Mouse (Mus musculus) olfactory bulb, adult 2 months (tissue): ENCODE data around the gene Sass6. TPM values are rescaled to one million over a fixed set of nuclear protein-coding genes. Genes with fewer than 3 reads are reported as not detected.

ENCODE experiments used
- H3K27ac ChIP-seq: fragments of 200-500 bp; 2 replicates; pipeline ENCODE4 v1.5.1; 2012; ENCODE audit warnings: low read depth, low read length; ENCODE audit not compliant: insufficient read depth
- H3K4me1 ChIP-seq: fragments of 200-500 bp; 2 replicates; pipeline ENCODE4 v1.6.1; 2012; ENCODE audit warnings: low read length; ENCODE audit not compliant: control insufficient read depth, insufficient read depth
- H3K4me3 ChIP-seq: fragments of 200-500 bp; 2 replicates; pipeline ENCODE4 v1.5.1; 2012; ENCODE audit warnings: mild to moderate bottlenecking, low read depth, low read length, moderate library complexity; ENCODE audit not compliant: insufficient read depth
- CTCF ChIP-seq: fragments of 200-500 bp; IDR thresholded peaks from 2 replicates; pipeline ENCODE4 v1.5.1; 2012; ENCODE audit warnings: low read depth, mild to moderate bottlenecking, low read length, moderate library complexity; ENCODE audit not compliant: insufficient read depth
- POLR2A ChIP-seq: fragments of 200-500 bp; IDR thresholded peaks from 2 replicates; pipeline ENCODE4 v1.6.1; 2012; ENCODE audit warnings: mild to moderate bottlenecking, low read depth, low read length, moderate library complexity; ENCODE audit not compliant: insufficient read depth
- WGBS: fragments of 180-500 bp; shearing (Covaris S2); methylation state at CpG from one replicate; pipeline ENCODE4 v1.1.7; 2018; 5-methylcytosine and 5-hydroxymethylcytosine counted together
- polyA plus RNA-seq: library from polyadenylated mRNA; stranded (reverse); fragments of >200 nt; gene quantifications from 2 replicates; pipeline ENCODE4 v1.2.4, GENCODE M21; 2012; ENCODE audit warnings: low replicate concordance; ENCODE audit not compliant: missing spikeins, insufficient read depth, insufficient read length

Sass6 gene
- polyA plus RNA-seq, 1 experiment: not detected

DNA sequence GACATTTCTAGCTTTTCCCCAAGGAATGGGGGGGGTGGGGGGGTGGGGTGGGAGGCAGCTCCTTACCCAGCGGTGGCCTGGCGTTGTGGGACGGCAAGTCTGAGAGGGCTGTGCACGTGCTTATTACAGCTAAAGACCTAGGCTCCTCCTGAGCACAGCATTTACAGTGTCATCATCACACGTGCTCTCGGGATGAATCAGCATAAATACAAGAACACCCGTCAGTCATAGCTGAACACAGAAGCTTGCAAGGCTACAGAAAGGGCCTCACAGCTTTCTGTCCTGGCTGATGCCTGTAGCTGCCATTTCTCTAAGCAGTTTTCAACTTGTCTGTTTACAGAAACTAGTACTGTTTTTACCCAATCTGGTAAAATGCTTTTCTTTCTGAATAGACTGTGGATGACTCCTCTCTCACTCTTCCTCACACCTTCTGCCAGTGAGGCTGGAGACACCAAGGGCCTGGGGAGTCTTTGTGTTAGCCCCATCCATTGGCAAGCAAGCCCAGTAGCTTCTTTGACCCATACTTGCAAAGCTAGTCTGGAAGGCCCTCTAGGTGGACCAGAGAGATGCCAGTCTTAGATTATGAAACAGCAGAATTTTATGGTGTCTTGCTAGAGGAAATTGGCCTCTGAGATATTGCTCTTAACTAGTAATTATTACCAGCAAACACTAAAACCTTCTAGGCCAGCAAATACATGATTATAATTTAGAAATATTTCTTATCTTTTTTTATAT is 26.0 kb downstream of the Sass6 start:
- Histone ChIP-seq H3K4me1 (no peaks in the 10 kb centered on the region), H3K4me3 (no peak overlapping the region), H3K27ac (no peak overlapping the region)
- TF ChIP-seq POLR2A (no peak), CTCF (no peak)
- WGBS: 74% methylated on average over 7 of the region's 7 CpGs

DNA sequence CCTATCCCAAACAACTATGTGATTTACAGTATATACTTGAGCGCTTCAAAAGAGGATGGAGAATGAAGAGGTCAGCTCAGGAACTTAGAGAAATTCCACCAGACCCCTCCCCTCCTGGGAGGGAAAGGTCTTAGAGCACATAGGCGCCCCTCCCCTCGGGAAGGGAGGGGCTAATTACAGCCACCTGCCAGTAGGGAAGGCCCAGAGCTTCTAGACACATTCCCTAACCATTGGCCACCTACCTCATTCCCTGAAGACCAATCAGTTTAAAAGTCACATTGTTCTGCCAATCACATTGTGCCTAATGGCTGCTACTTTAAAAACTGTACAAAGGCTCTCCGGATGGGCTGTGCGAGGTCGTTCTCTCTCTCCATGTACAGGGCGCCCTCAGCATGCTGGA is 27.9 kb downstream of the Sass6 start:
- H3K4me3 ChIP-seq: no peak overlapping the region
- no peaks in the 10 kb centered on the region for H3K4me1 ChIP-seq
- TF ChIP-seq POLR2A: no peak
- TF ChIP-seq CTCF: no peak
- H3K27ac ChIP-seq: no peak overlapping the region
- WGBS: 95% methylated on average over 7 of the region's 7 CpGs

DNA sequence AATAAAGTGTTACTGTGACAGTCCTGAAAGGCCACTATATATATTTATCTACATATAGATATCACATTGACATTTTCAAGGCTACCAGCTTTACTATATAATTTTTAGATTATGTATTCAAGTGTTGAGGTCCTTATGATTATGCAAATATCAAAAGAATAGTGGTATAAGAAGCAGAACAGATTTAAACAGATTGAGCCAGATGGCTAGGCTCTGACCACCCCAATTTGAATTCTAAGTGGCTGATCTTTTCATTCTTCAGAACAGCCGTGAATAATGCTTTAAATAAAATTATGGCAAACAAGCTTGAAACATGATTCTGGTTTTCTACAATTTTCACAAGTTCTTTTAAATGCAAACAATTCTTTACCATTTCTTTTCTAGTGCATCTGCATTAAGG is 36.7 kb downstream of the Sass6 start:
- TF ChIP-seq CTCF: no peak
- no peak for TF ChIP-seq POLR2A
- peaks cover 2% of the 10 kb centered on the region; the same call in 1 of the 2 replicates for H3K4me1 ChIP-seq
- no peak overlapping the region for H3K4me3 ChIP-seq
- H3K27ac ChIP-seq: no peak overlapping the region
- 54% methylated on average over 1 of the region's 1 CpGs for WGBS

DNA sequence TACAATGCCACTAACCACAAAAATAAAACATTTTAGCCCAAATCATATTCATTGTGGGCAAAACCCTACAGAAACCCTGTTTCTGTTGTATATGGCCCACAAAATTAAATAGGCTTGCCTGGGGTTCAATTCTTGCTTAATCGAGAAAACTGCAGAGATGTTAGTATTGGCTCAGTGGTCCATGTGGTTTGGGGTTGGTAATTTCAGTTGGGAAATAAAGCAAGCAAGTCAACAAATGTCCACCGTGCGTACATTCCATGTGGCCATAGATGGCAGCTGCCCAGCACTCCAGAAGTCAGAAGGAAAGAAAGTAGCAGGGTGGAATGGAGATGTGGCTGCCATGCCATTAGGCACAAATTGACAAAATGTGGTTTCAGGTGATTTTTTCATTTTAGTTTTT is 38.2 kb downstream of the Sass6 start:
- H3K4me1 ChIP-seq: peaks cover 2% of the 10 kb centered on the region; the same call in 1 of the 2 replicates
- H3K4me3 ChIP-seq: no peak overlapping the region
- WGBS: 96% methylated on average over 3 of the region's 3 CpGs
- no peak overlapping the region for H3K27ac ChIP-seq
- no peak for TF ChIP-seq POLR2A
- TF ChIP-seq CTCF: no peak

DNA sequence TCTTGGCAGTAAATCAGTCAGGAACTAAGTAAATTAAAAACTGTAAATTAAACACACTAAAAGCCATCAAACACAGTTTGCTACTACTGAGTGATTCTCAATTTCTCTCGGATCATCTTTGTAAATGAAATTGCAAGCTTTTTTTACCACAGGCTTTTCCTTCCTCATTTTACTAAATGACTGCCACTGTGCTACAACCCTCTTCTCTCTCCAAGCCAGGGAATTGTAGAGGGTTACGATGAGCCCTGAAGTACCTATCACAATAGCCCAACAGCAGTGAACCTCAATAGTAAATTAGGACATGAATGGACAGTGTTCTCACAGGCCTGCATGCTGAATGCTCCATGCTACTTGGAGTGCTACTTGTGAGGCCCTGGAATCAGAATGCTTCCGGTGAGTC is 39.3 kb downstream of the Sass6 start:
- no peak overlapping the region for H3K27ac ChIP-seq
- peaks cover 2% of the 10 kb centered on the region; the same call in 1 of the 2 replicates for H3K4me1 ChIP-seq
- no peak for TF ChIP-seq CTCF
- TF ChIP-seq POLR2A: no peak
- 80% methylated on average over 3 of the region's 3 CpGs for WGBS
- no peak overlapping the region for H3K4me3 ChIP-seq

DNA sequence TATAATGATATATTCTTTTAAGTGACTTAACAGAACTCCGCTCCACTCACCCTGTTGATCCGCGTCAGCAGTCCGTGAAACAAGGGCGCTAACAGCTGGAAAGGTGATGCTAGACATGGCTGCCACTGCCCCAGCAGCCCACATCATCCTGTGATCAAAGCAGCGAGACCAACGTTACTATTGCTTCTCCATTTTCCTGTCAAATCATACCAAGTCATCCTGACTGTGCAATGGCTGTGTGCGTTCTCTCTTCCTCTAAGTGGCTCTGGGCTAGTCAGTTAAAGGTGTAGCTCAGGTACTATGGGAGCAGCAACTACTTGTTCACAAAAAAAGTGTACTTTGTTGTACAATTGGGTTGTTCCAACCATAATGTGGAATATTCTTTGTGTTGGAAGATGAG is 40.1 kb downstream of the Sass6 start:
- TF ChIP-seq POLR2A (no peak), CTCF (no peak)
- no peak overlapping the region for H3K4me3 ChIP-seq
- no peak overlapping the region for H3K27ac ChIP-seq
- H3K4me1 ChIP-seq: peaks cover 2% of the 10 kb centered on the region; the same call in 1 of the 2 replicates
- 96% methylated on average over 8 of the region's 8 CpGs for WGBS

DNA sequence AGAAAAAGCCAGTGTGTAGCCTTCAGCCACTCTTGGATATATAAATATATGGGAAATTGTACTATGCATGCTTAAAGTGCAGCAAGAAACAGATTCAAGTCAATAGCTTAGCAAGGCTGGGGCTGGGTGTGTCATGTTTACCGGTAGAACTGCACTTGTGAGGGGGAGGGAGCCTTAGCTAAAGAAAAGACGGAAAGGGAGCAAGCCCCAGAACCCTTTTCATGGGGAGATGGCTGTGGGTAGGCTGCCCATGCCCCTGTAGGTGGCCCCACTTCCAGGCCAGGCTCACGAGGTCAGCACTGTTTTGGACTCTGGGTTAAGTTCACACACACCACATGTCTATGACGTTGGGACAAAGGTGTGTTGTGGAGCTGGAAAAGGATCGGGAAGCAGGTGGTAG is 41.0 kb downstream of the Sass6 start:
- TF ChIP-seq POLR2A (no peak), CTCF (no peak)
- Histone ChIP-seq H3K4me1 (peaks cover 2% of the 10 kb centered on the region; the same call in 1 of the 2 replicates), H3K27ac (no peak overlapping the region), H3K4me3 (no peak overlapping the region)
- WGBS: 54% methylated on average over 5 of the region's 5 CpGs

DNA sequence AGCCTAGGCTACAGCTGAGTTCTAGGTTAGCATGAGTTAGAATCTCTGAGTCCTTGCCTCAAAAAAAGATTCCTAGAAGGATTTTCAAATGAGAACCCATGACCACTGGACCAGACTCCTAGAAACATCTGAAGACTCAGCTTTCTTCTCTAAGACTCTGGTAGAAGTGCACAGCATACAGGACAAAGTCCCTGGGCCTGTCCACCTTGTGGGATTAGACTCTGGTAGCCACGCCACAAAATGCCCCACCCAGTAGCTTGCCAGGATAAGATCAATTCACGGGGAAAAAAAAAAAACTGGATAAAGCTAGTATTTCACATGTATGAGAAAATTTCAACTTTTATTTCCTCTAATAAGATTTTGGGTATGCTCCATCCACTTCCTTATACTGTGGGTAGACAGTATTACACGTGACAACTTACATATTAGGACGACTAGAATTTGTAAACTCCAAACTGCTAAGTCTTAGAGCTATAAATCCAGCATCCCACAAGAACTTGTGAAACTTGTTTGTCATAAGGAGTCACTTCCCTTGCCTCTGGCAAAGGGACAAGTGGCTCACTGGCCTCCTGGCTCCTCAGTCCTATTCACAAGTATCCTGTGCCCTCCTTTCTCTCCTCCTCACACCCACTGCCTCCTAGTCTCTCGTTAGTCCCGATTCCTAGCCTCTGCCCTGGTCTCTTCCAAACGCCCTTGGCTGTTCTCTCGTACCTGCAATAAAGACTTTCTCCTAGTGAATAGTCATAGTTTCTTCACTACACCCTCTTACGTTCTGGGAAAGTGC is 43.1 kb downstream of the Sass6 start:
- TF ChIP-seq POLR2A: no peak
- TF ChIP-seq CTCF: no peak
- Histone ChIP-seq H3K4me1 (peaks cover 2% of the 10 kb centered on the region; the same call in 1 of the 2 replicates), H3K4me3 (no peak overlapping the region), H3K27ac (no peak overlapping the region)
- WGBS: 83% methylated on average over 9 of the region's 9 CpGs

DNA sequence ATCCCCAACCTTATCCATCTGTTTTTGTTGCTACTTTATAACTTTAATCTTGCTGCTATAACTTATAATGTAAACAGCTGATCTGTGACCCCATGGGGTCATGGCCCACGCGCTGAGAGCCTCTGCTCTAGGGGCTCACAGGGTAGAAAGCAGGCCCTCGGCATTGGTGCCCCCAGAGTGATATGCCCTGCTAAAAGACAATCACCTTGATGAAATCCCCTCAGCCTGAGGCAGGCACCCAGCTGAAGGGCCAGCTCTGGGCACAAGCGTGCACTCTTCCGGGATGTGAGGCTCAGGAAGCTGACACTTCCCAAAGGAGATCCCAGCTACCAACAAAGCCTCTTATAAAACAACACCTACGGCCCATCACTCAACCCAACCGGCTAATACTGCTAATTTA is 43.8 kb downstream of the Sass6 start:
- TF ChIP-seq CTCF: no peak
- no peak for TF ChIP-seq POLR2A
- Histone ChIP-seq H3K4me3 (no peak overlapping the region), H3K27ac (no peak overlapping the region), H3K4me1 (peaks cover 2% of the 10 kb centered on the region; the same call in 1 of the 2 replicates)
- 88% methylated on average over 7 of the region's 7 CpGs for WGBS
